Mouse (Mus musculus) liver, adult 2 months (tissue): ENCODE results near the gene Rsph10b.

ENCODE experiments used
- CTCF ChIP-seq: fragments of 200-500 bp; IDR thresholded peaks from 2 replicates; pipeline ENCODE4 v1.5.1; 2011; ENCODE audit warnings: low read depth, low read length, control low read depth
- POLR2A ChIP-seq: fragments of 200-500 bp; IDR thresholded peaks from 2 replicates; pipeline ENCODE4 v1.6.1; 2011; ENCODE audit warnings: low read length, control low read depth; ENCODE audit not compliant: insufficient read depth; ENCODE audit errors: extremely low read depth

GRCm38 (mm10) chr5:143975631-143975933 is 42.7 kb downstream of the Rsph10b start:
- TF ChIP-seq POLR2A, result no peak
- no peak for TF ChIP-seq CTCF
